Mouse (Mus musculus) lung, embryonic 14.5 days (tissue): ENCODE measurements at regions not wholly inside any gene's neighbourhood (a gene's known extent, or its start where the extent isn't known, plus 50 kb on each side); places are given as distances from the start of the nearest gene placed in this dataset.
A peak's percentile ranks its signal among the peaks of the same experiment; 100 is the strongest.

Experiments
- ATAC-seq: fragments of 200-750 bp; cut with Nextera tagmentation; 2 replicates; pipeline ENCODE4 v1.8.0; 2017; ENCODE audit warnings: mild to moderate bottlenecking, moderate TSS enrichment, moderate library complexity; ENCODE audit not compliant: insufficient read depth
- DNase-seq: peaks from one replicate; pipeline ENCODE4 v3.0.0-alpha.2; 2015
- H3K27ac ChIP-seq: fragments of 300-500 bp; sonication (generic); 2 replicates; pipeline ENCODE4 v1.5.1; 2014; ENCODE audit warnings: low read depth, mild to moderate bottlenecking, moderate library complexity
- H3K27me3 ChIP-seq: fragments of 300-500 bp; sonication (generic); 2 replicates; pipeline ENCODE4 v1.6.1; 2014; ENCODE audit warnings: low read length, control low read depth; ENCODE audit not compliant: insufficient read depth
- H3K36me3 ChIP-seq: fragments of 300-500 bp; sonication (generic); 2 replicates; pipeline ENCODE4 v1.6.1; 2014; ENCODE audit warnings: control low read depth; ENCODE audit not compliant: insufficient read depth
- H3K4me1 ChIP-seq: fragments of 300-500 bp; sonication (generic); 2 replicates; pipeline ENCODE4 v1.6.1; 2014; ENCODE audit warnings: antibody characterized with exemption, control low read depth; ENCODE audit not compliant: insufficient read depth
- H3K4me2 ChIP-seq: fragments of 300-500 bp; sonication (generic); 2 replicates; pipeline ENCODE4 v1.6.1; 2014; ENCODE audit warnings: mild to moderate bottlenecking
- H3K4me3 ChIP-seq: fragments of 300-500 bp; sonication (generic); 2 replicates; pipeline ENCODE4 v1.5.1; 2014; ENCODE audit warnings: low read depth, low read length
- H3K9ac ChIP-seq: fragments of 300-500 bp; sonication (generic); 2 replicates; pipeline ENCODE4 v1.6.1; 2014
- H3K9me3 ChIP-seq: fragments of 300-500 bp; sonication (generic); 2 replicates; pipeline ENCODE4 v1.6.1; 2016; ENCODE audit warnings: low read depth, low read length, control low read depth
- CTCF ChIP-seq: IDR thresholded peaks from 2 replicates; pipeline ENCODE4 v1.5.1; 2016; ENCODE audit warnings: antibody characterized with exemption, low read depth
- WGBS: fragments of 180-500 bp; shearing (Covaris S2); extraction: QIAGEN DNeasy Blood & Tissue Kit; methylation state at CpG from one replicate; pipeline ENCODE4 v1.1.7; 2014; 5-methylcytosine and 5-hydroxymethylcytosine counted together

DNA sequence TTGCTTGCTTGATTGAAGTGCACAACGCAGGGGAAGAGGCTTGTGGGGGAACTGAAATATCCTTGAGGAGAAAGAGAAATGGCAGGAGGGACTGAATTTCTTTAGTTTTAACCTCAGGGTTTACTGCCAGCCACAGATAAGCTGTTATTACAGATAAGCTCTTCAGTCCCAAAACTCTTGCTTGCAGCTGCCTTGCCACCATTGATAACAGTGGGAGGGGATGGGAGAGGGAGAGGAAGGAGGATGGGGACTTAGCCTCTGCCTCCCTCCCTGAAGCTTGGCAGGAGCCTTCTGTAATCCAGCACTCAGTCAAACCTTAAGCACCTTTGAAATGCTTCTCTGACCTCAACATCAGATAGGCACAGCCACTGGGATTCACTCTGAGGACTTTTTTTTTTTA is 471.4 kb upstream of the Lsamp start:
- Histone ChIP-seq H3K36me3 (no peaks in the 10 kb centered on the region), H3K4me2 (no peak overlapping the region), H3K4me3 (no peak overlapping the region), H3K27ac (no peak overlapping the region), H3K9me3 (no peaks in the 10 kb centered on the region; the same call in 1 of the 2 replicates), H3K27me3 (no peaks in the 10 kb centered on the region), H3K9ac (no peak overlapping the region), H3K4me1 (no peaks in the 10 kb centered on the region)
- whole genome bisulfite sequencing = 42% methylated on average over 1 of the region's 1 CpGs
- DNase-seq = no peak
- no peak for TF ChIP-seq CTCF
- ATAC-seq = no peak

DNA sequence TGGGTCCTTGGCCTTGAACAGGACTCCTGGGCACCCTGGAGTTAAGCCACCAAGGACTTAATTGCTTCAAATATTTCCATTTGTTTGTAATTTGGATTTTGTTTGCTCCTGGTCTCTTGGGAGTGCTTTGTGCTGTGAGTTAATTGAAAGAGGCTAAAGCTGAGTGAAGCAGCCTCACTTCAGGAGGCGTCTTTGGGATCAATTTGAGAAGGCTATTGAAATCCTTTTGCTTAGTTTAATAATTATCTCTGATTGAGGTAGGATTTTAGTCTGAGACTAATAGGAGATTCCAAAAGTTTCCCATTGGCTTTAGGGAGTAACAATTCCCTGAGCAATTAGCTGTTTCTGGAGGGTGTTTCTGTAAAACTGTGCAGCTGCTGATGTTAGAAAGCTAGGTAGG is 470.5 kb upstream of the Lsamp start:
- H3K36me3 ChIP-seq = no peaks in the 10 kb centered on the region
- H3K9ac ChIP-seq = no peak overlapping the region
- no peak overlapping the region for H3K27ac ChIP-seq
- TF ChIP-seq CTCF = no peak
- no peaks in the 10 kb centered on the region; the same call in 1 of the 2 replicates for H3K9me3 ChIP-seq
- WGBS = 49% methylated on average over 1 of the region's 1 CpGs
- H3K4me1 ChIP-seq = no peaks in the 10 kb centered on the region
- no peak overlapping the region for H3K4me2 ChIP-seq
- no peak overlapping the region for H3K4me3 ChIP-seq
- ATAC-seq = no peak
- no peak for DNase-seq
- H3K27me3 ChIP-seq = no peaks in the 10 kb centered on the region

DNA sequence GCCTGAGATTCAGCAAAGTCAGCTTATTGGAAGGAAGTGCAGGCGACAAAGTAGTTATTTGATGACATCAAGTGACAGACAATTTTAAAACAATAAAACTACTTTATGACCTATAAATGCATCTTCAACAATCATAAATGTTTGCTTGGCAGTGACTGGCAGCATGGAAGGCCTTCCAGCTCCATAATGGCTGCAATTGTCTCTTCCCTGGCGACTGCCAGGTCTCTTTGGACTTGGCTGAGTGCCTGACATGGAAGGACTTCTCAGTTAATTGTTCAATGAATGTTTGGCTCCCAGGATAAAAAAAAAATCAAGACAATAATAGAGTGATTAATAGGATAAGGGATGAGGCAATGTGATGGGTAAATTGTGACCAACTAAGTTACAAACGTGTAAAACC is 453.1 kb upstream of the Lsamp start:
- Histone ChIP-seq H3K4me1 (no peaks in the 10 kb centered on the region), H3K27ac (no peak overlapping the region), H3K36me3 (no peaks in the 10 kb centered on the region), H3K9ac (no peak overlapping the region), H3K4me3 (no peak overlapping the region), H3K4me2 (no peak overlapping the region), H3K27me3 (no peaks in the 10 kb centered on the region), H3K9me3 (no peaks in the 10 kb centered on the region)
- 54% methylated on average over 3 of the region's 3 CpGs for WGBS
- ATAC-seq = no peak
- peak; percentile 9 for DNase-seq
- no peak for TF ChIP-seq CTCF

DNA sequence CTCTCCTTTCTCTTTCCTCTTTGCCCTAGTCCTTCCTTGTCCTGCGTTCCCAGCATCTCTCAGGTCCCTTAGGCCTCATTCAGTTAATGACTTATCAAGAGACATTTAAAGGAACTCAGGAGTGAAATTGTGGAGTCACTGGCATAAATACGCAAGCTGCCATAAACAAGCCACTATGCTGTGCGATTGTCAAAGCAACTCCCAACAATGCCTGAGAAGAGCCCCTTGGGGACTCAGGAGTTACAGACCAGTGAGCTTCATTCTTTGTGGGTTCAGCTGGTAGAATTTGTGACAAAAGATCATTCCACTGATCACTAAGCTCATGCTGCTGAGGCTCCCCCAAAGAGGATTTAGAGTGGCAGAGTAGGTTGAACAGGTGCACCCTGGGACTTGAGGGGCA is 451.4 kb upstream of the Lsamp start:
- Histone ChIP-seq H3K4me3 (no peak overlapping the region), H3K9me3 (no peaks in the 10 kb centered on the region), H3K4me2 (no peak overlapping the region), H3K9ac (no peak overlapping the region), H3K4me1 (no peaks in the 10 kb centered on the region), H3K36me3 (no peaks in the 10 kb centered on the region), H3K27ac (no peak overlapping the region), H3K27me3 (no peaks in the 10 kb centered on the region)
- 90% methylated on average over 3 of the region's 3 CpGs for WGBS
- no peak for TF ChIP-seq CTCF
- no peak for ATAC-seq
- DNase-seq = no peak

DNA sequence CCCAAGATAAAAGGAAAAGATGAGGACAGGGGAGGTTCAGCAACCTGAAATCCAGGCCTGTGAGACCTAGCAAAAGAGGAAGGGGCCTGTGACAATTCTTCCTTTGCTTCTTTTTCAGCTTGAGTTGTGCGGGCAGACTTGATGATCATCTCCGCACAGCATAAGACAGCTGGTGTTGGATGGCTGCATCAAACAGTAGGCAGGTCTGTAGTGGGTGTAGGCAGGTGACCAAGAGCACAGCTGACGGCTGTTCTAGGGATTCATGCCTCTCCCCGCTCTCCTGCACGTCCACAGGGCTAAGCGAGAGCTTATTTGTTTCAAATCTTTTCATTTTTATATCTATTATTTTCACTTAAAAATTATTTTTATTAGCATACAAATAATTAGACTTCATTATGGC is 450.8 kb upstream of the Lsamp start:
- TF ChIP-seq CTCF = no peak
- 83% methylated on average over 6 of the region's 6 CpGs for WGBS
- no peak for DNase-seq

DNA sequence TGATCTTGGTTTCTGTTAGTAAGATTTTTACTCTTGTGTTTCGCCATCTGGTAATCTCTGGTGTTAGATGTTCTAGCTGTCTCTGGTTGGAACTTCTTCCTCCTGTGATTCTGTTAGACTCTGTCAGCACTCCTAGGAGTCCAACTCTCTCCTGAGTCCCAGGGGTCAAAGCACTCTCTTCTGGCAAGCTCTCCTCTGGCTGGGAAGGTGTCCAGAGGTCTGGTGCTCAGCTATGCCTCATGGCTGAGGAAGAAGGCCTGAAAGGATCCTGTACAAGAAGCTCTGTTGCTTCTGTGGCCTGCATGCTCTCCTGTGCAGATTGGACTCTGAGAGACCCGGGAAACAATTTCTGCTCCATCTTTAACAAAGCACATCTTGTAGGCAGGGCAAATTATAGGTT is 430.8 kb upstream of the Lsamp start:
- Histone ChIP-seq H3K4me3 (no peak overlapping the region), H3K36me3 (no peaks in the 10 kb centered on the region), H3K4me2 (no peak overlapping the region), H3K9ac (no peak overlapping the region), H3K4me1 (no peaks in the 10 kb centered on the region), H3K9me3 (no peaks in the 10 kb centered on the region), H3K27me3 (no peaks in the 10 kb centered on the region), H3K27ac (no peak overlapping the region)
- WGBS = 80% methylated on average over 2 of the region's 2 CpGs
- TF ChIP-seq CTCF = no peak
- ATAC-seq (no peak), DNase-seq (no peak)

More for the DNA sequence above, 450.8 kb upstream of the Lsamp start:
- Histone ChIP-seq H3K36me3 (no peaks in the 10 kb centered on the region), H3K4me1 (no peaks in the 10 kb centered on the region), H3K27me3 (no peaks in the 10 kb centered on the region), H3K9me3 (no peaks in the 10 kb centered on the region), H3K4me3 (no peak overlapping the region), H3K9ac (no peak overlapping the region), H3K4me2 (no peak overlapping the region), H3K27ac (no peak overlapping the region)
- no peak for ATAC-seq

- H3K4me1 ChIP-seq = no peaks in the 10 kb centered on the region
- H3K4me3 ChIP-seq = no peak overlapping the region
- no peak overlapping the region for H3K9ac ChIP-seq
- H3K27me3 ChIP-seq = no peaks in the 10 kb centered on the region
- DNase-seq = no peak
- H3K27ac ChIP-seq = no peak overlapping the region
- ATAC-seq = no peak
- WGBS = 79% methylated on average over 6 of the region's 6 CpGs
- H3K9me3 ChIP-seq = no peaks in the 10 kb centered on the region
- H3K4me2 ChIP-seq = no peak overlapping the region
- H3K36me3 ChIP-seq = no peaks in the 10 kb centered on the region
- no peak for TF ChIP-seq CTCF
Measured at GRCm38 (mm10) chr16:39576620-39577019, 407.5 kb upstream of the Lsamp start.

DNA sequence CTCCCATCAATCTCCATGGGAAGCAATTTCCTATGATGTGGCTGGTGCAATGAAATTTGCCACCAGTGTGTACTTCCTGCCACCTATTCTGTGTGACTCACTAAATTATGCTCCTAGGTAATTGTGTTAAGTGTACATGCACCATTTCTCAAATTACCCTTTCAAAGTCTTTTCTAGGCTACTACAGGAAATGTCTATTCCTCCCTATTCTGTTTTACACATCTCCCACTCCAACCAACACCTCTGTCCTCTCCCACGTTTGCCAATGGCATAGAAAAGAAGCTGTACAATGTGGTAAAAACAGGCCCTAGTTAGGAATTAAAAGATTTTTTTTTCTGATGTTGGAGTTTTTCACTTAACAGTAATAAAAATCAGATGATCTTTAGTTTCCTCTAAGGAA is 404.5 kb upstream of the Lsamp start:
- Histone ChIP-seq H3K9ac (no peak overlapping the region), H3K36me3 (no peaks in the 10 kb centered on the region), H3K4me1 (no peaks in the 10 kb centered on the region), H3K9me3 (no peaks in the 10 kb centered on the region), H3K4me2 (no peak overlapping the region), H3K4me3 (no peak overlapping the region), H3K27me3 (no peaks in the 10 kb centered on the region), H3K27ac (no peak overlapping the region)
- no peak for DNase-seq
- no peak for ATAC-seq
- TF ChIP-seq CTCF = no peak
- WGBS = 67% methylated on average over 1 of the region's 1 CpGs
